Mouse (Mus musculus): Measurements from ENCODE around the gene Slc30a1. TPM values are rescaled to one million over a fixed set of nuclear protein-coding genes. Genes with fewer than 3 reads are reported as not detected.

The Slc30a1 gene
- polyA plus RNA-seq (2011; ENCODE audit: insufficient read depth, insufficient read length, low read depth, missing spikeins) = 9.5 and 10.1 TPM in 2 replicates

DNA sequence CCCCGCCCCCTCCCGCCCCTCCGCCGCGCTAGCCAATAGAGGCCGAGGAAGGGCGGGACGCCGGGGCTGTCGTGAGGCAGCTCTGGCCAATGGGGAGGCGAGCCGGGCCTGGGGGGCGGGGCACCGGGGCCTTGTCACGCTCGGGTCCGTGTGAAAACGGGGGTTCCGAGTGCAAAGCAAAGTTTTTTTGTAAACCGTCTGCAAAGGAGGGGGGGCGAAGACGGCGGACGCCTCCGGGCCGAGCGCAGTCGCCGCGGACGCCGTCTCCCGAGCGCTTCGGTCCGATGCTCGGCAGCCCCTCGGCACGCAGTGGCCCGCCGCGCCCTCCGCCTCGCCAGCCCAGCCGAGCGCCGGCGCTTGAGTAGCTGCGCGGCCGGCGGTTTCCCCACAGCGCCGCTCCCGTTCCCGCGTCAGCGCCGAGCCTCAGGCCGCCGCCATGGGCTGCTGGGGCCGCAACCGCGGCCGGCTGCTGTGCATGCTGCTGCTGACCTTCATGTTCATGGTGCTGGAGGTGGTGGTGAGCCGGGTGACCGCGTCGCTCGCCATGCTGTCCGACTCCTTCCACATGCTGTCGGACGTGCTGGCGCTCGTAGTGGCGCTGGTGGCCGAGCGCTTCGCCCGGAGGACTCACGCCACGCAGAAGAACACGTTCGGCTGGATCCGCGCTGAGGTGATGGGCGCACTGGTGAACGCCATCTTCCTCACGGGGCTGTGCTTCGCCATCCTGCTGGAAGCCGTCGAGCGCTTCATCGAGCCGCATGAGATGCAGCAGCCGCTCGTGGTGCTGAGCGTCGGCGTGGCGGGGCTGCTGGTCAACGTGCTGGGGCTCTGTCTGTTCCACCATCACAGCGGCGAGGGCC, at the start of gene Slc30a1:
Slc30a1 (plus strand) TSS at position 197 of the 860 bp plus-strand sequence.
- H3K27ac ChIP-seq (ENCODE audit: insufficient read depth, low read length) = no peak within 1 kb of the TSS
- no peaks in the 10 kb centered on the region for H3K27me3 ChIP-seq (ENCODE audit: control insufficient read depth, insufficient read depth, low read length, poor library complexity, severe bottlenecking)
- peaks cover 10% of the 10 kb centered on the region; the same call in 1 of the 2 replicates for H3K36me3 ChIP-seq (ENCODE audit: control insufficient read depth, insufficient read depth, low read length, poor library complexity, severe bottlenecking)
- no peaks in the 10 kb centered on the region for H3K9me3 ChIP-seq (replicated peaks; ENCODE audit: control insufficient read depth, insufficient read depth, low read length, poor library complexity, severe bottlenecking)
- H3K4me3 ChIP-seq (ENCODE audit: low read depth, low read length) = peak within 1 kb of the TSS; percentile 71
- peak; percentile 17 for TF ChIP-seq POLR2A (IDR thresholded peaks at IDR 0.05; ENCODE audit: insufficient read depth, low read length)
- TF ChIP-seq EP300 (IDR thresholded peaks at IDR 0.05; ENCODE audit: insufficient read depth, low read depth, low read length) = no peak
- H3K4me1 ChIP-seq (ENCODE audit: control insufficient read depth, insufficient read depth, low read length) = no peaks in the 10 kb centered on the region
- H3K9ac ChIP-seq (ENCODE audit: low read depth, poor library complexity, severe bottlenecking) = peak within 1 kb of the TSS; percentile 45

GRCm38 (mm10) chr1:191856886-191857651, 49.5 kb upstream of the Slc30a1 start:
- TF ChIP-seq CTCF (IDR thresholded peaks at IDR 0.05; ENCODE audit: low read depth, low read length) (no peak), EP300 (IDR thresholded peaks at IDR 0.05; ENCODE audit: insufficient read depth, low read depth, low read length) (no peak), POLR2A (IDR thresholded peaks at IDR 0.05; ENCODE audit: insufficient read depth, low read length) (no peak)
- Histone ChIP-seq H3K4me1 (ENCODE audit: control insufficient read depth, insufficient read depth, low read length) (no peaks in the 10 kb centered on the region), H3K4me3 (ENCODE audit: low read depth, low read length) (no peak overlapping the region), H3K36me3 (ENCODE audit: control insufficient read depth, insufficient read depth, low read length, poor library complexity, severe bottlenecking) (no peaks in the 10 kb centered on the region), H3K27me3 (ENCODE audit: control insufficient read depth, insufficient read depth, low read length, poor library complexity, severe bottlenecking) (no peaks in the 10 kb centered on the region), H3K9me3 (replicated peaks; ENCODE audit: control insufficient read depth, insufficient read depth, low read length, poor library complexity, severe bottlenecking) (peaks cover 11% of the 10 kb centered on the region), H3K27ac (ENCODE audit: insufficient read depth, low read length) (no peak overlapping the region), H3K9ac (ENCODE audit: low read depth, poor library complexity, severe bottlenecking) (no peak overlapping the region)

GRCm38 (mm10) chr1:191858136-191858535, 48.4 kb upstream of the Slc30a1 start:
- no peaks in the 10 kb centered on the region for H3K4me1 ChIP-seq (ENCODE audit: control insufficient read depth, insufficient read depth, low read length)
- no peak overlapping the region for H3K27ac ChIP-seq (ENCODE audit: insufficient read depth, low read length)
- no peak for TF ChIP-seq POLR2A (IDR thresholded peaks at IDR 0.05; ENCODE audit: insufficient read depth, low read length)
- TF ChIP-seq CTCF (IDR thresholded peaks at IDR 0.05; ENCODE audit: low read depth, low read length) = no peak
- TF ChIP-seq EP300 (IDR thresholded peaks at IDR 0.05; ENCODE audit: insufficient read depth, low read depth, low read length) = no peak
- no peak overlapping the region for H3K9ac ChIP-seq (ENCODE audit: low read depth, poor library complexity, severe bottlenecking)
- no peaks in the 10 kb centered on the region for H3K27me3 ChIP-seq (ENCODE audit: control insufficient read depth, insufficient read depth, low read length, poor library complexity, severe bottlenecking)
- H3K4me3 ChIP-seq (ENCODE audit: low read depth, low read length) = no peak overlapping the region
- peaks cover 11% of the 10 kb centered on the region for H3K9me3 ChIP-seq (replicated peaks; ENCODE audit: control insufficient read depth, insufficient read depth, low read length, poor library complexity, severe bottlenecking)
- no peaks in the 10 kb centered on the region for H3K36me3 ChIP-seq (ENCODE audit: control insufficient read depth, insufficient read depth, low read length, poor library complexity, severe bottlenecking)

DNA sequence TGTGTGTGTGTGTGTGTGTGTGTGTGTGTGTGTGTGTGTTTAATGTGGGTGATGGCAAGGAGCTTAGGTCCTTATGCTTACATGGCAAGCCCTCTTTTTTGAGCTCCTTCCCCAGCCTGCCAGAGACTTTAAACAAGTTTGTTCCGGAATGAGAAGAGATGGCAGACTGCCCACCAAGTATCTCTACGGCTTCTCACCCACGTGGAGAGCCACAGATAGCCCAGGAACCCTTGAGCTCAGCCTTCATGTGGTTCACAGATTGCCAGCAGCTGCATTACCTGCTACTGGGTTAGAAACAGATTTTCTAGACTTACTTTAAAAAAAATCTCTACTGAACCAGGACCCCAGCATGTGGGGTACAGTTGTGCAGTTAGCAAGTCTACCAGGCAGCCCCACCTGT, 46.7 kb upstream of the Slc30a1 start:
- H3K27me3 ChIP-seq (ENCODE audit: control insufficient read depth, insufficient read depth, low read length, poor library complexity, severe bottlenecking) = no peaks in the 10 kb centered on the region
- H3K9ac ChIP-seq (ENCODE audit: low read depth, poor library complexity, severe bottlenecking) = no peak overlapping the region
- no peaks in the 10 kb centered on the region for H3K4me1 ChIP-seq (ENCODE audit: control insufficient read depth, insufficient read depth, low read length)
- H3K27ac ChIP-seq (ENCODE audit: insufficient read depth, low read length) = no peak overlapping the region
- TF ChIP-seq EP300 (IDR thresholded peaks at IDR 0.05; ENCODE audit: insufficient read depth, low read depth, low read length) (no peak), POLR2A (IDR thresholded peaks at IDR 0.05; ENCODE audit: insufficient read depth, low read length) (no peak), CTCF (IDR thresholded peaks at IDR 0.05; ENCODE audit: low read depth, low read length) (no peak)
- H3K36me3 ChIP-seq (ENCODE audit: control insufficient read depth, insufficient read depth, low read length, poor library complexity, severe bottlenecking) = no peaks in the 10 kb centered on the region
- peaks cover 4% of the 10 kb centered on the region; the same call in 1 of the 2 replicates for H3K9me3 ChIP-seq (replicated peaks; ENCODE audit: control insufficient read depth, insufficient read depth, low read length, poor library complexity, severe bottlenecking)
- H3K4me3 ChIP-seq (ENCODE audit: low read depth, low read length) = no peak overlapping the region

DNA sequence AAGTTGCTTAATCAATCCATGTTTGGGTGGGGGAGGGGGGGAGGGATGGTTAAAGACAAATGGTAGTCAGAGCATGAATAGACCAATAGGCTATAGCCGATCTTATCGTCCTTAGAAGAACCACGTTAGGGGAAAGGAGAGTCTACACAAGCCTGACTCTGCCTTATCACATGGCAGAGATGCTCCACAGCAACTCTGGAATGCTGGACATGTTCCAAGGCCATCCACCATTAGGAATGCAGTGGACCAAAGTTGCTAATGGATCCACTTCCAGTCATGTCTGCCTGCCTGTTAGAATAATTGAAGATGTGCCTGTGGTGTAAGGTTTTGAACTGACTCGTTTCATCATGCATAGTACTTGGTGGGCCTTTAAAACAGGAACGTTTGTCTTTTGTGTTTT, 45.3 kb upstream of the Slc30a1 start:
- Histone ChIP-seq H3K4me3 (ENCODE audit: low read depth, low read length) (no peak overlapping the region), H3K27ac (ENCODE audit: insufficient read depth, low read length) (no peak overlapping the region), H3K9ac (ENCODE audit: low read depth, poor library complexity, severe bottlenecking) (no peak overlapping the region), H3K27me3 (ENCODE audit: control insufficient read depth, insufficient read depth, low read length, poor library complexity, severe bottlenecking) (no peaks in the 10 kb centered on the region), H3K9me3 (replicated peaks; ENCODE audit: control insufficient read depth, insufficient read depth, low read length, poor library complexity, severe bottlenecking) (peaks cover 4% of the 10 kb centered on the region; the same call in 1 of the 2 replicates), H3K4me1 (ENCODE audit: control insufficient read depth, insufficient read depth, low read length) (no peaks in the 10 kb centered on the region), H3K36me3 (ENCODE audit: control insufficient read depth, insufficient read depth, low read length, poor library complexity, severe bottlenecking) (no peaks in the 10 kb centered on the region)
- TF ChIP-seq CTCF (IDR thresholded peaks at IDR 0.05; ENCODE audit: low read depth, low read length) (no peak), POLR2A (IDR thresholded peaks at IDR 0.05; ENCODE audit: insufficient read depth, low read length) (no peak), EP300 (IDR thresholded peaks at IDR 0.05; ENCODE audit: insufficient read depth, low read depth, low read length) (no peak)

Data from ES-Bruce4 (cell line).